Mouse (Mus musculus): ENCODE measurements around the gene Ift46. TPM values are rescaled to one million over a fixed set of nuclear protein-coding genes. Genes with fewer than 3 reads are reported as not detected.

Gene Ift46
- polyA plus RNA-seq, 1 experiment from 2014 or later, result 65.2 TPM

- no peak overlapping the region for H3K27ac ChIP-seq (ENCODE audit: low read length)
- H3K4me3 ChIP-seq (ENCODE audit: low read length), result no peak overlapping the region
- H3K9ac ChIP-seq (ENCODE audit: low read length), result no peak overlapping the region
- no peaks in the 10 kb centered on the region for H3K9me3 ChIP-seq (replicated peaks; ENCODE audit: control insufficient read depth, low read length)
- H3K36me3 ChIP-seq (ENCODE audit: control insufficient read depth, insufficient read depth), result peaks cover 94% of the 10 kb centered on the region
- no peak overlapping the region for H3K4me2 ChIP-seq (ENCODE audit: low read depth, low read length)
- no peak for ATAC-seq (replicated peaks; ENCODE audit: extremely low read depth, insufficient read depth, low FRiP score)
- H3K27me3 ChIP-seq (ENCODE audit: control insufficient read depth, insufficient read depth, low read length), result no peaks in the 10 kb centered on the region
- WGBS, result 65% methylated on average over 5 of the region's 5 CpGs
- no peaks in the 10 kb centered on the region for H3K4me1 ChIP-seq (ENCODE audit: control insufficient read depth, insufficient read depth, low read length)
These were observed 49.8 kb downstream of the Ift46 start for GRCm38 (mm10) chr9:44817522-44817921.

- H3K27me3 ChIP-seq (ENCODE audit: control insufficient read depth, insufficient read depth, low read length), result no peaks in the 10 kb centered on the region
- no peak overlapping the region for H3K9ac ChIP-seq (ENCODE audit: low read length)
- 86% methylated on average over 15 of the region's 15 CpGs for WGBS
- no peak overlapping the region for H3K4me3 ChIP-seq (ENCODE audit: low read length)
- no peak for ATAC-seq (replicated peaks; ENCODE audit: extremely low read depth, insufficient read depth, low FRiP score)
- H3K4me2 ChIP-seq (ENCODE audit: low read depth, low read length), result no peak overlapping the region
- H3K9me3 ChIP-seq (replicated peaks; ENCODE audit: control insufficient read depth, low read length), result no peaks in the 10 kb centered on the region
- H3K27ac ChIP-seq (ENCODE audit: low read length), result no peak overlapping the region
- peaks cover 94% of the 10 kb centered on the region for H3K36me3 ChIP-seq (ENCODE audit: control insufficient read depth, insufficient read depth)
- no peaks in the 10 kb centered on the region for H3K4me1 ChIP-seq (ENCODE audit: control insufficient read depth, insufficient read depth, low read length)
These were observed 52.5 kb downstream of the Ift46 start for GRCm38 (mm10) chr9:44819920-44820827.

DNA sequence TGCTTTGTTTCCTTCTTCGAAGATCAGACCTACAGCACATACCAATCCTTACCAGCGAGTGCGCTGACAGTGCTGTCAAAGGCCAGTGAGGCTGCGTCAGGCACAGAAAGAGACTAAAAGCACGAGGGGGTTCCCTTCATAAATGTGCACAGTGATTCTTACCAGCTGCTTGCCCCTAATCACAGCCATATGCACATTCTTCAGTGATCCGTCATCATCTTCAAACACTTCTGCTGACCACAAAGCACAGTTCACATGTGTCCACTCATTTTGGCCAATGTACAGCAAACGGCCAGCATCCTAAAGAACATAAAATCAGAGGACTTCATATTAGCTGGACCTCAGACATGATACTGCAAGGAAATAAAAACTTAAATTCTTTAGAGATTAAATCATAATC, 59.0 kb downstream of the Ift46 start:
- no peak overlapping the region for H3K4me2 ChIP-seq (ENCODE audit: low read depth, low read length)
- H3K9ac ChIP-seq (ENCODE audit: low read length), result no peak overlapping the region
- no peak overlapping the region for H3K27ac ChIP-seq (ENCODE audit: low read length)
- no peaks in the 10 kb centered on the region for H3K4me1 ChIP-seq (ENCODE audit: control insufficient read depth, insufficient read depth, low read length)
- no peaks in the 10 kb centered on the region for H3K9me3 ChIP-seq (replicated peaks; ENCODE audit: control insufficient read depth, low read length)
- H3K36me3 ChIP-seq (ENCODE audit: control insufficient read depth, insufficient read depth), result peaks cover 73% of the 10 kb centered on the region
- ATAC-seq (replicated peaks; ENCODE audit: extremely low read depth, insufficient read depth, low FRiP score), result no peak
- 74% methylated on average over 7 of the region's 7 CpGs for WGBS
- H3K4me3 ChIP-seq (ENCODE audit: low read length), result no peak overlapping the region
- H3K27me3 ChIP-seq (ENCODE audit: control insufficient read depth, insufficient read depth, low read length), result no peaks in the 10 kb centered on the region

- H3K36me3 ChIP-seq (ENCODE audit: control insufficient read depth, insufficient read depth), result peaks cover 70% of the 10 kb centered on the region
- 93% methylated on average over 11 of the region's 11 CpGs for WGBS
- no peak overlapping the region for H3K9ac ChIP-seq (ENCODE audit: low read length)
- H3K27me3 ChIP-seq (ENCODE audit: control insufficient read depth, insufficient read depth, low read length), result no peaks in the 10 kb centered on the region
- H3K9me3 ChIP-seq (replicated peaks; ENCODE audit: control insufficient read depth, low read length), result no peaks in the 10 kb centered on the region
- ATAC-seq (replicated peaks; ENCODE audit: extremely low read depth, insufficient read depth, low FRiP score), result no peak
- H3K4me2 ChIP-seq (ENCODE audit: low read depth, low read length), result no peak overlapping the region
- H3K27ac ChIP-seq (ENCODE audit: low read length), result no peak overlapping the region
- no peak overlapping the region for H3K4me3 ChIP-seq (ENCODE audit: low read length)
- no peaks in the 10 kb centered on the region for H3K4me1 ChIP-seq (ENCODE audit: control insufficient read depth, insufficient read depth, low read length)
These were observed 61.2 kb downstream of the Ift46 start for GRCm38 (mm10) chr9:44828944-44829343.

- ATAC-seq (replicated peaks; ENCODE audit: extremely low read depth, insufficient read depth, low FRiP score), result no peak
- H3K36me3 ChIP-seq (ENCODE audit: control insufficient read depth, insufficient read depth), result peaks cover 70% of the 10 kb centered on the region
- WGBS, result 86% methylated on average over 2 of the region's 2 CpGs
These were observed 62.8 kb downstream of the Ift46 start for GRCm38 (mm10) chr9:44830506-44830905.

GRCm38 (mm10) chr9:44832356-44832755, 64.6 kb downstream of the Ift46 start:
- Histone ChIP-seq H3K27me3 (ENCODE audit: control insufficient read depth, insufficient read depth, low read length) (no peaks in the 10 kb centered on the region), H3K4me3 (ENCODE audit: low read length) (no peak overlapping the region), H3K27ac (ENCODE audit: low read length) (no peak overlapping the region), H3K36me3 (ENCODE audit: control insufficient read depth, insufficient read depth) (peaks cover 66% of the 10 kb centered on the region), H3K4me2 (ENCODE audit: low read depth, low read length) (no peak overlapping the region), H3K9me3 (replicated peaks; ENCODE audit: control insufficient read depth, low read length) (no peaks in the 10 kb centered on the region), H3K4me1 (ENCODE audit: control insufficient read depth, insufficient read depth, low read length) (no peaks in the 10 kb centered on the region), H3K9ac (ENCODE audit: low read length) (no peak overlapping the region)
- ATAC-seq (replicated peaks; ENCODE audit: extremely low read depth, insufficient read depth, low FRiP score), result no peak
- WGBS, result 51% methylated on average over 4 of the region's 4 CpGs

More at GRCm38 (mm10) chr9:44830506-44830905, 62.8 kb downstream of the Ift46 start:
- no peak overlapping the region for H3K4me2 ChIP-seq (ENCODE audit: low read depth, low read length)
- H3K9me3 ChIP-seq (replicated peaks; ENCODE audit: control insufficient read depth, low read length), result no peaks in the 10 kb centered on the region
- H3K4me3 ChIP-seq (ENCODE audit: low read length), result no peak overlapping the region
- no peak overlapping the region for H3K9ac ChIP-seq (ENCODE audit: low read length)
- H3K4me1 ChIP-seq (ENCODE audit: control insufficient read depth, insufficient read depth, low read length), result no peaks in the 10 kb centered on the region
- no peak overlapping the region for H3K27ac ChIP-seq (ENCODE audit: low read length)
- H3K27me3 ChIP-seq (ENCODE audit: control insufficient read depth, insufficient read depth, low read length), result no peaks in the 10 kb centered on the region

DNA sequence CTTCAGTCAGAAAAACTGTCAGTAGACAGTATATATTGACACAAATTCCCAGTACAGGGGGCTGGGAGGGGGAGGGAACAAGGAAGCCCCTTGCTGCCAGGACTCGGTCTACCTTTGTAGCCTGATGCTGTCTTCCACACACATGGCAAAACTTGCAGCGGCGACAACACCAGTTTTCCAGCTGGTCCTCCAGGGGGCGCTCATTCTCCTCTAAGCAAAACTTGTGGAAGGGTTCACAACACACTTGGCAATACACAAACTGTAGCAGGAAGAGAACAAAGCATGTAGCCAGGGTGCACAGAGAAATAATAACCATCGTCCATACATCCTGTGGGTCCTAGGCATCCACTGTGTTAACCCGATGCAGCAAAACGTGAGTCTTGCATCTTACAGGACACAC, 68.7 kb downstream of the Ift46 start:
- H3K4me1 ChIP-seq (ENCODE audit: control insufficient read depth, insufficient read depth, low read length), result no peaks in the 10 kb centered on the region
- H3K27ac ChIP-seq (ENCODE audit: low read length), result no peak overlapping the region
- no peak overlapping the region for H3K4me2 ChIP-seq (ENCODE audit: low read depth, low read length)
- H3K9me3 ChIP-seq (replicated peaks; ENCODE audit: control insufficient read depth, low read length), result no peaks in the 10 kb centered on the region
- no peak overlapping the region for H3K4me3 ChIP-seq (ENCODE audit: low read length)
- no peak overlapping the region for H3K9ac ChIP-seq (ENCODE audit: low read length)
- no peaks in the 10 kb centered on the region for H3K27me3 ChIP-seq (ENCODE audit: control insufficient read depth, insufficient read depth, low read length)
- 50% methylated on average over 7 of the region's 7 CpGs for WGBS
- H3K36me3 ChIP-seq (ENCODE audit: control insufficient read depth, insufficient read depth), result peaks cover 61% of the 10 kb centered on the region
- ATAC-seq (replicated peaks; ENCODE audit: extremely low read depth, insufficient read depth, low FRiP score), result no peak

GRCm38 (mm10) chr9:44841241-44841640, 73.5 kb downstream of the Ift46 start:
- H3K27ac ChIP-seq (ENCODE audit: low read length), result no peak overlapping the region
- H3K36me3 ChIP-seq (ENCODE audit: control insufficient read depth, insufficient read depth), result peaks cover 54% of the 10 kb centered on the region
- H3K27me3 ChIP-seq (ENCODE audit: control insufficient read depth, insufficient read depth, low read length), result no peaks in the 10 kb centered on the region
- no peaks in the 10 kb centered on the region for H3K4me1 ChIP-seq (ENCODE audit: control insufficient read depth, insufficient read depth, low read length)
- no peak overlapping the region for H3K4me2 ChIP-seq (ENCODE audit: low read depth, low read length)
- WGBS, result 80% methylated on average over 10 of the region's 10 CpGs
- H3K9ac ChIP-seq (ENCODE audit: low read length), result no peak overlapping the region
- no peak overlapping the region for H3K4me3 ChIP-seq (ENCODE audit: low read length)
- ATAC-seq (replicated peaks; ENCODE audit: extremely low read depth, insufficient read depth, low FRiP score), result no peak
- no peaks in the 10 kb centered on the region for H3K9me3 ChIP-seq (replicated peaks; ENCODE audit: control insufficient read depth, low read length)
